Mouse (Mus musculus) kidney, adult 2 months (tissue): ENCODE measurements around the gene Exoc6.

ENCODE experiments used
- CTCF ChIP-seq: fragments of 200-500 bp; conservative IDR thresholded peaks from 2 replicates; pipeline ENCODE4 v1.5.1; 2011; ENCODE audit warnings: low read depth, mild to moderate bottlenecking, control low read depth, low read length, moderate library complexity, mixed read lengths; ENCODE audit not compliant: insufficient read depth, insufficient read length
- POLR2A ChIP-seq: fragments of 200-500 bp; IDR thresholded peaks from one replicate; pipeline ENCODE4 v1.6.1; 2011; ENCODE audit warnings: low read depth, low read length, control low read depth

DNA sequence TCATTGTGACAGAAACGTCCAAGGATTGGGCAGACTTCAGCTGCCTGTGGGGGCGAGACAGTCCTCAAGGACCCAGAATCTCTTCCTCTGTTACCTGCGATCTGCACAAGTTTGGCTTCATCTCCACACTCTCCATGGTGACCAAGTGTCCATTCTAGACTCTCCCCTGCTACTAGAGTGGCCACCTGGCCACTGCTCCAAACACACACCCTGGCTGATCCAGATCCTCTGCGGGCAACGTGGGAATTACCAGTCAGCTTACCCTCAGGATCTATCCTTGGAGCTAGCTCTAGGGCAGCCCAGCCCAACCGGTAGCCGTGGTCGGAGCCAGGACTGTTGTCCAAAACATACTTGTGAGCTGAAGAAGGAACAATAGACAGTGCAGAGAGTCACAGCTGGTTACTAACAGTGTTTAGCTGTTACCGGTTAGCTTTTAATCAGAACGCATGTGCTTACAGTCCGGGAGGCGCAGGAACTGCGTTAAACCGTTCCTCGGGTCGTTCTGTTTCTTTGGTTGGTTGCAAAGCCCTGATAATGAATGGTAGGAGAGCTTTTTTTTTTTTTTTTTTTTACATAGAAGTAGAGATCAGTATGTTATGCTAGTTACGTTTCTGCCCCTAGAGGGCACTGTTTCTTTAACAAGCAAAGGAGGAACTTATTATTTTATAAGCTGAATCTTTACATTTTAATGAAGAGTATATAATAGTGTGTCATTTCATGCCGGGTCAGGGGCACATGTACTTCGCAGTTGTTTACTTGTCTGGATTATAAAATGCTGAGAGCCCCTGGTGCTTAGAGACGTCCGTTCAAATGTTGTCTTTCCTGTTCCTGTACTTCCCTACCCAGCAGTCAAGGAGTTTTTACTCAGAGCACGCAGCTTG is 52.0 kb downstream of the Exoc6 start:
- TF ChIP-seq CTCF (no peak), POLR2A (no peak)
